Mouse (Mus musculus) liver, embryonic 11.5 days (tissue): ENCODE results near the gene Ift20. TPM values are rescaled to one million over a fixed set of nuclear protein-coding genes. Genes with fewer than 3 reads are reported as not detected.

Experiments used
- ATAC-seq: fragments of 200-750 bp; cut with Nextera tagmentation; replicated peaks from 2 replicates; pipeline ENCODE4 v1.8.0; 2017; ENCODE audit warnings: moderate number of reproducible peaks, mild to moderate bottlenecking, moderate TSS enrichment, moderate library complexity; ENCODE audit not compliant: low FRiP score
- DNase-seq: peaks from one replicate; pipeline ENCODE4 v3.0.0-alpha.2; 2017; ENCODE audit warnings: low spot score
- H3K27ac ChIP-seq: fragments of 300-500 bp; sonication (generic); 2 replicates; pipeline ENCODE4 v1.5.1; 2014; ENCODE audit warnings: mild to moderate bottlenecking, low read depth, low read length, control low read depth
- H3K27me3 ChIP-seq: fragments of 300-500 bp; sonication (generic); replicated peaks from 2 replicates; pipeline ENCODE4 v1.6.1; 2014; ENCODE audit warnings: low read length, mixed read lengths; ENCODE audit not compliant: control insufficient read depth, insufficient read depth
- H3K36me3 ChIP-seq: fragments of 300-500 bp; sonication (generic); 2 replicates; pipeline ENCODE4 v1.6.1; 2014; ENCODE audit warnings: mild to moderate bottlenecking, low read length, moderate library complexity, mixed read lengths; ENCODE audit not compliant: control insufficient read depth, insufficient read depth
- H3K4me1 ChIP-seq: fragments of 300-500 bp; sonication (generic); replicated peaks from 2 replicates; pipeline ENCODE4 v1.6.1; 2014; ENCODE audit warnings: low read length, mixed read lengths; ENCODE audit not compliant: control insufficient read depth, insufficient read depth
- H3K4me2 ChIP-seq: fragments of 300-500 bp; sonication (generic); 2 replicates; pipeline ENCODE4 v1.6.1; 2014; ENCODE audit warnings: mild to moderate bottlenecking, control low read depth, moderate library complexity
- H3K4me3 ChIP-seq: fragments of 300-500 bp; sonication (generic); 2 replicates; pipeline ENCODE4 v1.5.1; 2014; ENCODE audit warnings: low read depth, low read length, control low read depth
- H3K9ac ChIP-seq: fragments of 300-500 bp; sonication (generic); 2 replicates; pipeline ENCODE4 v1.6.1; 2014; ENCODE audit warnings: low read depth, low read length, control low read depth
- H3K9me3 ChIP-seq: fragments of 300-500 bp; sonication (generic); 2 replicates; pipeline ENCODE4 v1.6.1; 2016; ENCODE audit warnings: low read length, inconsistent platforms, mixed read lengths; ENCODE audit not compliant: control insufficient read depth
- WGBS: fragments of 180-500 bp; shearing (Covaris S2); extraction: QIAGEN DNeasy Blood & Tissue Kit; methylation state at CpG from one replicate; pipeline ENCODE4 v1.1.7; 2014; 5-methylcytosine and 5-hydroxymethylcytosine counted together
- polyA plus RNA-seq: library from polyadenylated mRNA; unstranded; fragments of >200 nt; fragmentation: Nextera tagmentation; extraction: Ambion mirVana; gene quantifications from 2 replicates; pipeline ENCODE4 v1.2.1, GENCODE M21; 2014

The Ift20 gene
- polyA plus RNA-seq: 112 and 114 TPM in 2 replicates

DNA sequence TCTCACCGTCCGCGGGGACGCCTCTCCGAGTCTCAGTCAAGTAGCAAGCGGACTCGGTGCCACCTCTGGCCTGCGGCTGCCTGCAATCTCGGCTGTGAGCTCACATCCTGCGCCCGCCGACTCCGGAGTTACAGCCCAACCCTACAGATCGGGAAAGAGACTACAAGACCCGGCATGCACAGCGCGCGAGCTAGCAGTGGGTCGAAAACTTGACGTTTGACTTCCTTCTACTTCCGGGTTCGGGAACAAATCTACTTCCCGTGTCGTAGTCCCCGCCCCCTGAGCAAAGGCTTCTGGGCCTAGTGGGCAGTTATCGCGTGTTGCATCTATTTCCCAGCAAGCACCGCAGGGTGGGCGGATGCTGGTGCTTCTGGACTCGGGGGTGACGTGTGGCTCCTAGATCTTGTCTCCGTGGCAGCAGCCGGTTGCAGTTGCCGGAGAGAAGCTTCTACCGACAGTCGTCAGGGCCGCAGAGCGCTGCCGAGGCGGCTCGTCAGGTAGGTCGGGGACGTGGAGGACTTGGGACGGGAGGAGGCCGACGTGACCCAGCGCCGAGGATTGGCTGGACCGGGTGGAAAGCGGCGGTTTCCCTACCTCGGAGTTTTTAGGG lies at the start of gene Ift20, which contains the start of gene Tnfaip1:
TSS of gene Ift20 (plus strand) at position 282 of the 610 bp plus-strand sequence.
TSS of gene Tnfaip1 (minus strand) at position 253 of the 610 bp plus-strand sequence.
- Histone ChIP-seq H3K4me3 (peak within 1 kb of the TSS; percentile 83), H3K36me3 (peaks cover 8% of the 10 kb centered on the region), H3K27me3 (no peaks in the 10 kb centered on the region), H3K4me2 (peak within 1 kb of the TSS; percentile 94), H3K9ac (peak within 1 kb of the TSS; percentile 93), H3K4me1 (peaks cover 19% of the 10 kb centered on the region; the same call in 1 of the 2 replicates), H3K9me3 (no peaks in the 10 kb centered on the region), H3K27ac (peak within 1 kb of the TSS; percentile 81)
- DNase-seq: peak; percentile 96
- peak; percentile 97 for ATAC-seq
- under 1% methylated on average over 52 of the region's 52 CpGs for WGBS

DNA sequence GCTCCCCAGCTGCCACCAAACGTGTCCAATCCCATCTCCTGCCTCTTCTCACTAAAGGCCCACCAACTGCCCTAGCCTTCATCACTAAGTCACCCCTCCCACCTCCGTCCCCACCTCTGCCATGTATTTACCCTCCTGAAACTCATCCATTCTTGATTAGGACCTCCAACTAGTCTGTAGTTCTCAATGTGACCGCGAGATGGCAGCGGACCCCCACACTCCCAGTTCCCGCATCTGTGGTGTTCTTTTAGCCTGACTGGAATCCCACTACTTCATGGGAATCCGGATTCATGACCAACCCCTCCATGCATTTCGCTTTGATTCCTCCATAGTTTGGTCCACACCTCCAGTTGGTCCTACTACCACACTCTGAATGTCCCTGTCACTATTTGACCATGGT lies 48.0 kb upstream of the Ift20 start:
- no peaks in the 10 kb centered on the region for H3K4me1 ChIP-seq
- no peaks in the 10 kb centered on the region for H3K9me3 ChIP-seq
- 2% methylated on average over 8 of the region's 8 CpGs for WGBS
- ATAC-seq (no peak; the same call in 1 of the 2 replicates), DNase-seq (peak; percentile 68)
- no peaks in the 10 kb centered on the region for H3K36me3 ChIP-seq
- H3K27ac ChIP-seq: no peak overlapping the region
- H3K27me3 ChIP-seq: peaks cover 68% of the 10 kb centered on the region
- 0 out of 2 replicates have a peak overlapping the region, but pooled peaks have one; percentile 23 for H3K4me2 ChIP-seq
- no peak overlapping the region for H3K9ac ChIP-seq
- no peak overlapping the region for H3K4me3 ChIP-seq

DNA sequence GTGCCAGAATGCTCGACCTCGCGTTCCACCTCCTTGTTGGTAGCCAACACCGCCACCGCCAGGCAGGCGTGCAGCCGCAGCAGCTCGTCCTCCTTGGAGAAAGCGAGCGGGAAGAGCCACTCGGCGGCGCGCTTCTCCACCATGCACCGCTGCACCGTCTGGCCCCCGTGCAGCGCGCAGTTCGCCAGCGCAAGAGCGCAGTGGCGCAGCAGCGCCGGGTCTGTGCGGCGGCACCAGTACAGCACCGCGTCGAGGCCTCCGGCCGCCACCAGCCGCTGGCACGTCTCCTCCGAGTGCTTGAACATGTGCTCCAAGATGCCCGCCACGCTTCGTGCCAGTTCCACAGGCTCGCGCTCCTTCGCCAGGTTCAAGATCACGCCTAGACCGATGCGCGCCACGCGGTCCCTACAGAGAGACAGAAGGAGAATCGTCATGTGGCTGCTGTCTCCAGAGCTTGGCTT lies 45.4 kb upstream of the Ift20 start:
- WGBS: 12% methylated on average over 48 of the region's 48 CpGs
- no peaks in the 10 kb centered on the region for H3K36me3 ChIP-seq
- H3K4me1 ChIP-seq: no peaks in the 10 kb centered on the region
- H3K4me2 ChIP-seq: peak overlapping the region; percentile 53
- no peaks in the 10 kb centered on the region for H3K9me3 ChIP-seq
- peak overlapping the region; percentile 18 for H3K4me3 ChIP-seq
- no peak for ATAC-seq
- no peak overlapping the region for H3K9ac ChIP-seq
- no peak for DNase-seq
- H3K27ac ChIP-seq: no peak overlapping the region
- peaks cover 78% of the 10 kb centered on the region for H3K27me3 ChIP-seq

DNA sequence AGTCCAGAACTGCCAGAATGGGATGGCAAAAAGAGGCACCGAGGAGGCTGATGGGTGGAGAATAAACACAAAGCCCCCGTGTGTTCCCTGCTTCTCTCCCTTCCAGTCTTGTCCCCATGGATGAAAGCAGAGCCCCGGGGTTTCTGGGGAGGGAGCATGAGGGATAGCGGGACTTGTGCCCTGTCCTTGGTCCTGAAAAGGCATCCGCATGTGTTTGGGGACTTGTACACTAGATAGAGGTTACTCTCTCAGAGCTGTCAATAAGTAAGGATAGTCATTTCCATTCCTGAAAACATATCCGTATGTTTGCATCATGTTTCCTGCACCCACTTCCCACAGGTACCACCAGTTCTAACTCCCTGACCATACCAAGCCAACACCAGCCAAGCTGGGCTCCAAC lies 40.3 kb upstream of the Ift20 start:
- ATAC-seq (no peak), DNase-seq (no peak)
- no peaks in the 10 kb centered on the region for H3K9me3 ChIP-seq
- H3K4me3 ChIP-seq: no peak overlapping the region
- H3K4me1 ChIP-seq: peaks cover 7% of the 10 kb centered on the region
- no peaks in the 10 kb centered on the region for H3K36me3 ChIP-seq
- no peak overlapping the region for H3K9ac ChIP-seq
- no peak overlapping the region for H3K4me2 ChIP-seq
- 13% methylated on average over 6 of the region's 6 CpGs for WGBS
- peaks cover 63% of the 10 kb centered on the region for H3K27me3 ChIP-seq
- H3K27ac ChIP-seq: no peak overlapping the region

DNA sequence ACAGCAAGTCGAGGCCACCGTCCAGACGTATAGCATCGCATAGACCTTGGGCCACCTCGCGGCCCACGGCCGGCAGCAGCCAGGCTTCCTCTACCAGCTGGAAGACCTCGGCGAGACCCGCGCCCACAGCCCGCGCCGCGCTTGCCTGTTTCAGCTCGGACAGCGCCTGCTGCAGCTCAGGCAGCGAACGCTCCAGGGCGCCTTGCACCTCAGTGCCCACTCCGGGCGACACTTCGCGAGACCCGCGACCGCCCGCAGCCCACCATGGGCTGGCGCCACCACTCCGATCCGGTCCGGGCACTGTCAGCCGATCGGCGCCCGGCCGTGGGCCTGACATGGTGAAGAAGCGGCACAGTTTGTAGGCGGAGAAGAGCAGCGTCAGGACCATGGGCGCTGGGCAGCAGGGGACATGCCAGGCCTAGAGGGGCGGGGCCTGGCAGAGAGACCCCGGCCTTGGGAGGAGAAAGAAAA lies 39.1 kb upstream of the Ift20 start:
- Histone ChIP-seq H3K9ac (no peak overlapping the region), H3K4me1 (peaks cover 7% of the 10 kb centered on the region), H3K4me3 (peak overlapping the region; percentile 54), H3K9me3 (no peaks in the 10 kb centered on the region), H3K4me2 (peak overlapping the region; percentile 93), H3K36me3 (no peaks in the 10 kb centered on the region), H3K27me3 (peaks cover 57% of the 10 kb centered on the region), H3K27ac (no peak overlapping the region)
- WGBS: 1% methylated on average over 44 of the region's 44 CpGs
- ATAC-seq (no peak), DNase-seq (no peak)

DNA sequence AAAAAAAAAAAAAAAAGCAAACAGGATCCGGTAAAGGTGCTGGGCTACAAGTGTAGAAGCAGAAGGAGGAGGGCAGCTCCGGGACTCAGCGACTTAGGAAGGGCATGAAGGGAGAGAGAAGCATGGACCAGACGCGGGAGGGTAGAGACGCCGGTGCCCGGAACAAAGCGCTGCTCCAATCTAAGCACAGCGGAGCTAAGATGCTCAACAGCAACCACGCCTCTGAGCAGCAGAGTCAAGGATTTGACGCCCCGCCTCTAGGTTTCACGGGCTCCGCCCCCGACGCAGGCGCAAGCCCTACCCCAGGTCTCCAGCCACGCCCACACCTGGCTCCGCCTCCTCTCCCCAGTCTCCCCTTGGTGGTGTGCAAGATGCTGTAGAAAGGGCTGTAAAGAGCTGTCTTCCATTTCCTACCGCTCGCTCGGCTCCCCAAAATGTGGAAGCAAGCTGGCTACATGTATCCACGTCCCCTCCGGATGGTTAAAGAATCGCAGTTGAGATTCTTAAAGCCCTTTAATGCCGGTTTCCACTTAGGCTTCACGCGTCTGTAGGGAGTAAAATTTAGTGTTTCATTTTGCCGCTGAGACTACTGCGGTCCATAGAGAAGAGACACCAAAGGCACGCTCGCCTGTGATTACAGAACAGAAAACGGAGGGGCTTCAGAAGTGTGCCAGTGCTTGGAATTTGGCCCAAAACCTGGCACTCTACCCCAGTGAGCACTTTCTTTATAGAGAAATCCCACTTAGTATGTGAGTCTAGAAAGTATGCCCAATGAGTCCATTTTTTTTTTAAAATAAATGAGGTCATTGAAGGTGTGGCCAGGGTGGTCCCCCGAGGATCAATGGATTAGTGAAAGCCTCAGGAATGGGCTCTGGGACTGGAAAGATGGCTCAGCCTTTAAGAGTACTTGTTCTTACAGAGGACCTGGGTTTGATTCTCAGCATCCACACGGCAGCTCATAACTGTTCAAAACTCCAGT lies 38.3 kb upstream of the Ift20 start, which contains the start of gene Sarm1:
TSS of gene Sarm1 (minus strand) at position 211 of the 979 bp plus-strand sequence.
- ATAC-seq: peak; percentile 93
- DNase-seq: peak; percentile 92
- 3% methylated on average over 36 of the region's 36 CpGs for WGBS
- Histone ChIP-seq H3K4me2 (peak within 1 kb of the TSS; percentile 93), H3K9ac (peak within 1 kb of the TSS; percentile 25; the same call in 1 of the 2 replicates), H3K36me3 (no peaks in the 10 kb centered on the region), H3K27ac (peak within 1 kb of the TSS; percentile 23; the same call in 1 of the 2 replicates), H3K4me1 (peaks cover 7% of the 10 kb centered on the region), H3K27me3 (peaks cover 57% of the 10 kb centered on the region), H3K9me3 (no peaks in the 10 kb centered on the region), H3K4me3 (peak within 1 kb of the TSS; percentile 54)

DNA sequence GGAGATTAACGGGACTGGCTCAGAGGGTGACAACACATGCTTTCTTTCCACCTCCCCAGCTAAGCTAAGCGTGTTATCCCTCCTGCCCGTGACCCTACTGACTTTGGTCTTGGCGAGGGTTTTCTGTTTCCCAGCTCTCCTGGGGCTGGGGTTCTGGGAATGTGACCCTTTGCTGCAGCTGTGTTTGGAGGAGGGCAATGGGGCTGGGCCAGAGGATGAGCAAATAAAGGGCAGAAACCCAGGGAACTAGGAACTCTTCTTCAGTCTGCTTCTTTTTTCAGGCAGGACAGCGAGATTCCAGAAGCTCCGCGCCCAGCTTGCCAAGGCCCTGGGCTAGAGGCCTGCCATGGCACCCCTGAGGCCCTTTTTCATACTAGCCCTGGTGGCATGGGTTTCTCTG lies 37.2 kb upstream of the Ift20 start, which contains the start of gene Vtn:
TSS of gene Vtn (plus strand) at position 88 of the 400 bp plus-strand sequence.
- WGBS: 51% methylated on average over 7 of the region's 7 CpGs
- peak within 1 kb of the TSS; percentile 57 for H3K27ac ChIP-seq
- H3K9me3 ChIP-seq: no peaks in the 10 kb centered on the region
- H3K9ac ChIP-seq: peak within 1 kb of the TSS; percentile 25; the same call in 1 of the 2 replicates
- H3K4me1 ChIP-seq: peaks cover 7% of the 10 kb centered on the region
- H3K27me3 ChIP-seq: peaks cover 57% of the 10 kb centered on the region
- H3K36me3 ChIP-seq: no peaks in the 10 kb centered on the region
- DNase-seq: no peak
- no peak for ATAC-seq
- H3K4me2 ChIP-seq: peak within 1 kb of the TSS; percentile 93
- peak within 1 kb of the TSS; percentile 54 for H3K4me3 ChIP-seq

DNA sequence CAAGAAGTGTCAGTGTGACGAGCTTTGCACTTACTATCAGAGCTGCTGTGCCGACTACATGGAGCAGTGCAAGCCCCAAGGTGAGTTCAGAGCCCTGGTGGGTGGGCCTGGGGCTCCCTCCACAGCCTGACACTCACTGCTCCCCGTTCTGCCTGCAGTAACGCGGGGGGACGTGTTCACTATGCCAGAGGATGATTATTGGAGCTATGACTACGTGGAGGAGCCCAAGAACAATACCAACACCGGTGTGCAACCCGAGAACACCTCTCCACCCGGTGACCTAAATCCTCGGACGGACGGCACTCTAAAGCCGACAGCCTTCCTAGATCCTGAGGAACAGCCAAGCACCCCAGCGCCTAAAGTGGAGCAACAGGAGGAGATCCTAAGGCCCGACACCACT lies 36.6 kb upstream of the Ift20 start:
- DNase-seq (no peak), ATAC-seq (no peak)
- no peaks in the 10 kb centered on the region for H3K36me3 ChIP-seq
- peaks cover 51% of the 10 kb centered on the region for H3K27me3 ChIP-seq
- H3K4me1 ChIP-seq: peaks cover 7% of the 10 kb centered on the region
- peak overlapping the region; percentile 57 for H3K27ac ChIP-seq
- 39% methylated on average over 16 of the region's 16 CpGs for WGBS
- peak overlapping the region; percentile 8; the same call in 1 of the 2 replicates for H3K9ac ChIP-seq
- H3K4me3 ChIP-seq: peak overlapping the region; percentile 37
- H3K9me3 ChIP-seq: no peaks in the 10 kb centered on the region
- peak overlapping the region; percentile 44 for H3K4me2 ChIP-seq
